Mouse (Mus musculus) liver, embryonic 14.5 days (tissue): ENCODE results near the gene Gm13290.
"Not testable (repeated sequence)": the region's sequence is repeated elsewhere in the genome, so short reads cannot be mapped to it uniquely, and the experiment has no call there.

Source experiments
- CTCF ChIP-seq: IDR thresholded peaks from 2 replicates; pipeline ENCODE4 v1.5.1; 2016; ENCODE audit warnings: antibody characterized with exemption, low read depth, control low read depth
- EP300 ChIP-seq: IDR thresholded peaks from 2 replicates; pipeline ENCODE4 v1.6.1; 2016; ENCODE audit warnings: antibody characterized with exemption, low read depth

DNA sequence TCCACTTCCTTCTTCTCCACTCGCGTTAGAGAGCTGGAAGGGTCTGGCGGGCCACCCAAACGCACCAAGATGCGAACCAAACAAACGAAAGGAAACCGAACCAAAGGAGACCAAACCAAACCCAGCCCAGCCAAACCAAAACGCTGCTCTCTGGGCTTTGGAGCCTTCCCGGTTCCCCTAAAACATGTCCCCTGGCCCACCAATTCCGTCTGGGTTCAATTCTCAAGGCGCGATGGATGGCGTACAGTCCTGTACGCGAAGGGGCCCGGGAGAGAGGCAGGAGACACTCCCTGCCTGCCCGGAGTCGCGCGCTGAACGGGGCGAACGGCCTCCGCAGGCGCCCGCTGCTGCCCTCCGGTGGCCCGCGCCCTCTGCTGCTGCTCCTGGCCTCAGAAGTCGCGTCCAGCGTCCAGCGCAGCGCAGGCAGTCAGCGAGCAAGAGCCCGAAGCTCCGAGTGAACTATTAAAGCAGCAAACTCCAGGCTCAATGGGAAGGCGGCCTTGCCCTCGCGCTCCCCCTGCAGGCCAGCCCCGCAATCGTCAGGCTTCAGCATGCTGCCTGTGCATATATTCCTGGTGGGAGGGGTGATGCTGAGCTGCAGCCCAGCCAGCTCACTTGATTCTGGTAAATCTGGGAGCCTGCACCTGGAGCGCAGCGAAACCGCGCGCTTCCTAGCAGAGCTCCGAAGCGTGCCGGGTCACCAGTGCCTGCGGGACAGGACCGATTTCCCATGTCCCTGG is 20.5 kb downstream of the Gm13290 start, which contains the start of gene Gm13275:
- TF ChIP-seq CTCF = peak; percentile 43
- not testable (repeated sequence) for TF ChIP-seq EP300
